Mouse (Mus musculus): Measurements from ENCODE around the gene Olfr1366.
"Not testable (repeated sequence)": the region's sequence is repeated elsewhere in the genome, so short reads cannot be mapped to it uniquely, and the experiment has no call there.

Gene Olfr1366

GRCm38 (mm10) chr13:21542708-21543107 is at the start of gene Olfr1366:
Gene Olfr1366, minus strand, starts transcription at chr13:21542808.
- no peak for DNase-seq (ENCODE audit: low read depth, low spot score)

DNA sequence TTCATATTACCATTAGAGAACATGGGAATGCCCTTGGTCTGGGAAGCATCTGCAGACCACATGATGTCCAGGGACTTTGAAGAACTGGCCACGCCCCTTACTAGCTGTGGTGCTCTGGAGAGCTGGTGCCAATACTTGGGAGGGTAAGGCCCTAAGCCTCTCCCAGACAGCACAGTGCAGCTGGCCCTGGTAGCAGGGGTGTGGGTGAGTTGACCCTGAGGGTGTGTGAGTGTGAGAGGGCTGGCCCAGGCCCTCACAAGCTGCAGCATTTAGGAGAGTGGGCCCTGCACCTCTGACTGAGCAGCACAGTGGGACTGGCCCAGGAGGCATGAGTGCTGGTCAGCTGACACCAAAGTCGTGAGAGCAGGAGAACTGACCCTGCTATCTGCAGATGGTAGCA is 49.0 kb upstream of the Olfr1366 start:
- DNase-seq (ENCODE audit: low read depth, low spot score): no peak

- DNase-seq (ENCODE audit: low read depth, low spot score): no peak
Measured at GRCm38 (mm10) chr13:21581659-21582058, 39.1 kb upstream of the Olfr1366 start, which contains the start of gene Olfr1364. Gene Olfr1364, minus strand, starts transcription at chr13:21581759.

DNA sequence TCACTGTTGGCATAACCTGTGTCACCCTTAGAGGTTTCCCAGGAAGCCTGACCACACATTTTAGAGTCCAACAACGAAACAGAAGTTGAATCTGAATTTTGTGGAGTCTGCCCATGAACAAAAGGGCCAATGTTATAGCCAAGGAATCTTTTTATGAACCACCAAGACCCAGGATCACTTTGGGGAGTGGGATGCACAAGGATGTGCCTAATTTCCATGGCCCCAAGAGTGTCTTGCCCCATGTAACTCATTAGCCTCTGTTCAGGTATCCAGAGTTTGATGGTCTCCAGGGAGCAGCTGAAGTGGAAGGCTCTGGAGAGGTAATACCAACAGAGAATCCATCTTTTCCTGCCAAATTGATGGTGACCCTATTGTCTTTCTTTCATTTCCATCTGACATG is 17.2 kb upstream of the Olfr1366 start, which contains the start of gene Olfr1535:
Gene Olfr1535 (minus strand): TSS at position 101 of the 400 bp plus-strand sequence.
- DNase-seq (ENCODE audit: low read depth, low spot score): no peak

DNA sequence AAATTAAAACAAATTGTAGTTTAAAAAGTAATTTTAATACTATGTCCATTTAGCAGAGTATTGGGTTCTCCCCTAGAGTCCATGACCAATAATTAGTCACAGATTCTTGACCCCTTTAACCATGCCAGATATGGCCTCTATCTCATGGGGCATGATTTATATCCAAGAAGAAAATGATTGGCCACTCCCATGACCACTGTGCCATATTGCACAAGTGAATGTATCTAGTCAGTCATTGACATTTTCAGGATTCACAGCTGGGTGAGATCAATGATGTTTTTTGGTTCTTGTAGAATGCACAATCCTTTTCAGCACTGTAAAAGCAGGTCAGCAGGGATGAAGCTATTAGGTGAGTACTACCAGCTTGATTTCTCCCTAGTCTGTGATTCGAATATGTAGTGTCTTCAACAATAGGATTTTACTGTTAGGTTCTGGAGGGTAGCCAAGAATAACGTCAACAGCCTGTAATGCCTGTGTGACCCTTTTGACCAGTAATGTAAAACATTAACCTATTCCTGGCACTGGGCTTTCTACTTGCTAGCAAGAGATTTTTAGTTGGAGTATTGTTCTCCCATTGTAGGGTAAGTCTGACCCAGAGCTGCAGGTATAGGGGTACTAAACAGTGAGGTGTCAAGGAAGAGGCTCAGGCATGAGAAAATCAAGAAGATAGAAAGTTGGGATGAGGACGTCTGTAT is 8.0 kb upstream of the Olfr1366 start:
- no peak for DNase-seq (ENCODE audit: low read depth, low spot score)

- no peak for DNase-seq (ENCODE audit: low read depth, low spot score)
Measured at GRCm38 (mm10) chr13:21549487-21549886, 6.9 kb upstream of the Olfr1366 start.

- peak; percentile 63 for DNase-seq (ENCODE audit: low read depth, low spot score)
Measured at GRCm38 (mm10) chr13:21530781-21531201, 11.8 kb downstream of the Olfr1366 start, which contains the start of gene Zkscan8. Gene Zkscan8, minus strand, starts transcription at chr13:21531120.

GRCm38 (mm10) chr13:21530136-21530535 is 12.5 kb downstream of the Olfr1366 start:
- DNase-seq (ENCODE audit: low read depth, low spot score): no peak

- peak; percentile 79 for DNase-seq (ENCODE audit: low read depth, low spot score)
Measured at GRCm38 (mm10) chr13:21506221-21506649, 36.4 kb downstream of the Olfr1366 start.

DNA sequence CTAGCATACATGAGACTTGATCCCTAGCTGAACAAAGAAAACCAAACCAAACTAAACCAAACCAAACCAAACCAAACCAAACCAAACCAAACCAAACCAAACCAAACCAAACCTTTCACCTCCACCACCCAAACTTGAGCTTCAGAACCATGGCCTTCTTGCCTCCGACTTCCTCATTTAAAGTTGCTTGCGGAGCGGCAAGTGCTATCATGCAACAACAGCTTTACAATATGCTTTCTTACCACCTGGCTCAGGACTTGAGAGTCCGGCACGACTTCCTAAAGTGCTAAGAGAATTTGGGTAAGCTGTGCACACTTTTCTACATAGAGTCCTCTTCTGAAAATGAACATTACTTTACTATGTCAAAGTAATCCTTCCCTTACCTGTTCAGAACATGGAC is 40.3 kb downstream of the Olfr1366 start:
- no peak for DNase-seq (ENCODE audit: low read depth, low spot score)

DNA sequence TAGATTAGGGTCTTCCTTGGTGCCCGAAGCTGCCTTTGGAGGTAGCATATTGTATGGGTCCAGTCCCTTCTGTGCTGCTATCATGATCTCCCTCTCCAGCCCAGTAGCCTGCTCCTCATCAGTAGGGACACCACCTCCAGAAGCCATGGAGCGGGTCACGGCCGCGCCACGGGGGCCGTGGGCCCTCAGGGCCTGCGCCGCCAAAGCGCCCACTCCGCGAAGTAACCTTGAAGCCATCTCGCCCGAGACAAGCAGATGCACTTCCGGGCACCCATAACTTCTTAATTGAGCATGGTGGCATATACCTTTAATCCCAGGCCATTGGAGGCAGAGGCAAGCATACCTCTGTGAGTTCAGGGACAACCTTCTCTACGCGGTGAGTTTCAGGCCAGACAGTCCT is 41.4 kb downstream of the Olfr1366 start, which contains the start of gene Gm11273:
Gene Gm11273 (minus strand): TSS at position 237 of the 400 bp plus-strand sequence.
- DNase-seq (ENCODE audit: low read depth, low spot score): not testable (repeated sequence)

- no peak for DNase-seq (ENCODE audit: low read depth, low spot score)
Measured at GRCm38 (mm10) chr13:21495080-21495479, 47.5 kb downstream of the Olfr1366 start, which contains the start of gene AK157302. Gene AK157302, plus strand, starts transcription at chr13:21495223.

DNA sequence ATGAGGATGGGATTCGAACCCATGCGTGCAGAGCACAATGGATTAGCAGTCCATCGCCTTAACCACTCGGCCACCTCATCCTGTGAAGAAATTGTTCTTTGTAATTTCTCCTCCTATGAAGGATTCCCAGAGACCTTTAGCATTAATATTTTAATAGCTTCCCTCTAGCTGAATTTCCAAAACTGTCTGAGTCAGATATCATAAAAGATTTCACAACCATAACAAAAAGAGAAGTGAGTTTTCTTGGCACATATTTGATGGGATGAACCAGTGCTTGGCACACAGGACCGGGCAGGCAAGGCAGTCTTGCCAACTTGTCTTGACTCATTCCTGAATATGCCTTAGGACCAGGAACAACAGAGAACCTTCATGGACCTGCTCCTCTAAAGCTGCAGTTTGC is 49.8 kb downstream of the Olfr1366 start:
- DNase-seq (ENCODE audit: low read depth, low spot score): no peak

DNA sequence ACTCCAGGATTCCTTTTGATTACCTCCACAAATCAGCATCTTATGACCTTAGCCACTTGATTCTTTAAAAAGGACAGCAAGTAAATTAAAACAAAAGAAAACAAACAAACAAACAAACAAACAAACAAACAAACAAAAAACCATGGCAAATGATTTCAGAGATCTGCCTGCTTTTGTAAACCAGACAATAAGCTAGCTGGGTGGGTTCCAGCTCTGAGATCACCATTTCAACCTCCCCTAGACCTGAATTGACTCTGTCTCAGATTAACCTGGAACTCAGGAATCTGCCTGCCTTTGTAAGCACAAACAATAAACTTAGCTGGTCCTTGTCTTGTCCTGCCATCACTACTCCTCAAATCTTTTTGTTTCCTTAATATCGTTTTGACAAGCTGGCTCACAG is 55.7 kb downstream of the Olfr1366 start:
- DNase-seq (ENCODE audit: low read depth, low spot score): no peak
